Mouse (Mus musculus): ENCODE results near the gene Klf16. TPM values are rescaled to one million over a fixed set of nuclear protein-coding genes. Genes with fewer than 3 reads are reported as not detected.

The Klf16 gene
- polyA plus RNA-seq, 1 experiment: not detected

DNA sequence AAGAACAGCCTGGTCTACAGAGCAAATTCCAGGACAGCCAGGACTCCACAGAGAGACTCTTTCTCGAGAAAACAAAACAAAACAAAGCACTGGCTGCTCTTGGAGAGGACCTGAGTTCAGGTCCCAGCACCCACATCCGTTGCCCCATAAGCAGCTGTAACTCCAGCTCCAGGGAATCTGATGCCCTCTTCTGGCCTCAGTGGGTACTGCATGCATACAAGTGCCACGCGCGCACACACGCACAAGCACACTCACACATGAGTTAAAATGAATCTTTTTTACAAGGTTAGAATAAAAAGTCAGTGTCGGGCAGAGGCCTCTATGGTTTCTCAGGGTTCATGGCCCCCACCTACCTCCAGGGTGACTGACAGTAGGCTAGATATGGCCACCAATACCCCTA lies 53.8 kb downstream of the Klf16 start:
- WGBS: 93% methylated on average over 7 of the region's 7 CpGs
- no peak overlapping the region for H3K4me3 ChIP-seq (ENCODE audit: insufficient read depth, low read depth, low read length)
- no peaks in the 10 kb centered on the region for H3K4me1 ChIP-seq (ENCODE audit: control insufficient read depth, insufficient read depth, low read length)
- TF ChIP-seq CTCF (IDR thresholded peaks at IDR 0.05; ENCODE audit: insufficient read depth, low read depth, low read length) (no peak), POLR2A (IDR thresholded peaks at IDR 0.05; ENCODE audit: insufficient read depth, low read depth, low read length) (no peak)
- no peak overlapping the region for H3K27ac ChIP-seq (ENCODE audit: insufficient read depth, low read depth, low read length)

DNA sequence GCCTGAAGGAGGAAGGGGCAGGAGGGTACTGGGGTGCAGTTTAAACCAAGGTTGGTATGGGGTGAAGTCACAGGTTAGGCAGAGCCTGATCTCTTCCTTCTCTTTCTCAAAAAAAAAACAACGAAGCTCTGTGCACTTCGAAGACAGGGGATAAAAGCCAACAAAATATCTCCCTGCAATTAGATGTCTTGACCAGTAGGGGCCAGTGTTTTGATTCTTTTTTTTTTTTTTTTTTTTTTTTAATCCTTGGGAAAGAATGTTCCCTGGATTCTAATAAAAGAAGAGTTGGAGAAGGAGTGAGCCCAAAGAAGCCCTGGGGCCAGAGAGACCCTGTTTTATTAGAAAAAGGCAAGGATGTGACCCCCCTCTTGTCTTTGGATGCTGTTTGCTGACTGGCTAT lies 57.8 kb downstream of the Klf16 start:
- 81% methylated on average over 2 of the region's 2 CpGs for WGBS
- TF ChIP-seq POLR2A (IDR thresholded peaks at IDR 0.05; ENCODE audit: insufficient read depth, low read depth, low read length) (no peak), CTCF (IDR thresholded peaks at IDR 0.05; ENCODE audit: insufficient read depth, low read depth, low read length) (no peak)
- Histone ChIP-seq H3K27ac (ENCODE audit: insufficient read depth, low read depth, low read length) (no peak overlapping the region), H3K4me3 (ENCODE audit: insufficient read depth, low read depth, low read length) (no peak overlapping the region), H3K4me1 (ENCODE audit: control insufficient read depth, insufficient read depth, low read length) (no peaks in the 10 kb centered on the region)

Other genes starting within 250 kb of the Klf16 start
- gene Pcsk4, start 247.8 kb downstream of the Klf16 start, polyA plus RNA-seq (2012; ENCODE audit: insufficient read depth, insufficient read length, low replicate concordance, missing spikeins): not detected in 2 replicates
- gene Reep6, start 247.4 kb downstream of the Klf16 start, polyA plus RNA-seq (2012; ENCODE audit: insufficient read depth, insufficient read length, low replicate concordance, missing spikeins): not detected in 2 replicates
- not detected in 2 replicates for gene Adamtsl5, start 228.9 kb downstream of the Klf16 start, polyA plus RNA-seq (2012; ENCODE audit: insufficient read depth, insufficient read length, low replicate concordance, missing spikeins)
- not detected in 2 replicates for gene Plk5, start 220.9 kb downstream of the Klf16 start, polyA plus RNA-seq (2012; ENCODE audit: insufficient read depth, insufficient read length, low replicate concordance, missing spikeins)
- gene Mex3d, start 189.7 kb downstream of the Klf16 start, polyA plus RNA-seq (2012; ENCODE audit: insufficient read depth, insufficient read length, low replicate concordance, missing spikeins): not detected in 2 replicates
- gene Mbd3, start 177.8 kb downstream of the Klf16 start, polyA plus RNA-seq (2012; ENCODE audit: insufficient read depth, insufficient read length, low replicate concordance, missing spikeins): not detected in 2 replicates
- gene Uqcr11, start 170.5 kb downstream of the Klf16 start, polyA plus RNA-seq (2012; ENCODE audit: insufficient read depth, insufficient read length, low replicate concordance, missing spikeins): not detected in 2 replicates
- not detected in 2 replicates for gene Tcf3, start 143.7 kb downstream of the Klf16 start, polyA plus RNA-seq (2012; ENCODE audit: insufficient read depth, insufficient read length, low replicate concordance, missing spikeins)
- gene Onecut3, start 82.5 kb downstream of the Klf16 start, polyA plus RNA-seq (2012; ENCODE audit: insufficient read depth, insufficient read length, low replicate concordance, missing spikeins): not detected in 2 replicates
- not detected in 2 replicates for gene Atp8b3, start 38.2 kb downstream of the Klf16 start, polyA plus RNA-seq (2012; ENCODE audit: insufficient read depth, insufficient read length, low replicate concordance, missing spikeins)
- gene Rexo1, start 15.8 kb downstream of the Klf16 start, polyA plus RNA-seq (2012; ENCODE audit: insufficient read depth, insufficient read length, low replicate concordance, missing spikeins): not detected in 2 replicates
- gene Abhd17a, start 13.0 kb upstream of the Klf16 start, polyA plus RNA-seq (2012; ENCODE audit: insufficient read depth, insufficient read length, low replicate concordance, missing spikeins): not detected in 2 replicates
- gene Scamp4, start 25.6 kb upstream of the Klf16 start, polyA plus RNA-seq (2012; ENCODE audit: insufficient read depth, insufficient read length, low replicate concordance, missing spikeins): not detected in 2 replicates
- gene Adat3, start 25.6 kb upstream of the Klf16 start, polyA plus RNA-seq (2012; ENCODE audit: insufficient read depth, insufficient read length, low replicate concordance, missing spikeins): not detected in 2 replicates
- gene Gm49322, start 28.7 kb upstream of the Klf16 start, polyA plus RNA-seq (2012; ENCODE audit: insufficient read depth, insufficient read length, low replicate concordance, missing spikeins): not detected in 2 replicates
- gene Csnk1g2, start 45.5 kb upstream of the Klf16 start, polyA plus RNA-seq (2012; ENCODE audit: insufficient read depth, insufficient read length, low replicate concordance, missing spikeins): 431 TPM in 1 of 2 replicates, not detected in the other
- not detected in 2 replicates for gene Btbd2, start 79.8 kb upstream of the Klf16 start, polyA plus RNA-seq (2012; ENCODE audit: insufficient read depth, insufficient read length, low replicate concordance, missing spikeins)
- not detected in 2 replicates for gene Mknk2, start 100.8 kb upstream of the Klf16 start, polyA plus RNA-seq (2012; ENCODE audit: insufficient read depth, insufficient read length, low replicate concordance, missing spikeins)
- gene Mob3a, start 124.7 kb upstream of the Klf16 start, polyA plus RNA-seq (2012; ENCODE audit: insufficient read depth, insufficient read length, low replicate concordance, missing spikeins): not detected in 2 replicates
- not detected in 2 replicates for gene Izumo4, start 124.9 kb upstream of the Klf16 start, polyA plus RNA-seq (2012; ENCODE audit: insufficient read depth, insufficient read length, low replicate concordance, missing spikeins)
- 105 TPM in 1 of 2 replicates, not detected in the other for gene Ap3d1, start 164.9 kb upstream of the Klf16 start, polyA plus RNA-seq (2012; ENCODE audit: insufficient read depth, insufficient read length, low replicate concordance, missing spikeins)
- gene Dot1l, start 177.9 kb upstream of the Klf16 start, polyA plus RNA-seq (2012; ENCODE audit: insufficient read depth, insufficient read length, low replicate concordance, missing spikeins): 106 and 235 TPM in 2 replicates
- gene Sf3a2, start 220.9 kb upstream of the Klf16 start, polyA plus RNA-seq (2012; ENCODE audit: insufficient read depth, insufficient read length, low replicate concordance, missing spikeins): not detected in 2 replicates
- gene Plekhj1, start 221.3 kb upstream of the Klf16 start, polyA plus RNA-seq (2012; ENCODE audit: insufficient read depth, insufficient read length, low replicate concordance, missing spikeins): not detected in 2 replicates
- gene Amh, start 227.9 kb upstream of the Klf16 start, polyA plus RNA-seq (2012; ENCODE audit: insufficient read depth, insufficient read length, low replicate concordance, missing spikeins): not detected in 2 replicates
- gene Jsrp1, start 236.2 kb upstream of the Klf16 start, polyA plus RNA-seq (2012; ENCODE audit: insufficient read depth, insufficient read length, low replicate concordance, missing spikeins): not detected in 2 replicates
- 801 TPM in 1 of 2 replicates, not detected in the other for gene Oaz1, start 249.3 kb upstream of the Klf16 start, polyA plus RNA-seq (2012; ENCODE audit: insufficient read depth, insufficient read length, low replicate concordance, missing spikeins)